Mouse (Mus musculus) MEL (cell line): ENCODE data around the gene Vax1. TPM values are rescaled to one million over a fixed set of nuclear protein-coding genes. Genes with fewer than 3 reads are reported as not detected.

Source experiments
- DNase-seq: peaks from one replicate; pipeline ENCODE4 v3.0.0; 2011; ENCODE audit warnings: low read depth, low spot score
- H3K27ac ChIP-seq: 2 replicates; pipeline ENCODE4 v1.5.1; 2012; ENCODE audit warnings: low read depth, mild to moderate bottlenecking, control low read depth, low read length, moderate library complexity; ENCODE audit not compliant: control insufficient read depth
- H3K27me3 ChIP-seq, 2 experiments: fragments of 150-350 bp in 1 of 2; sonication (generic) in 1 of 2; 2 replicates each; pipeline ENCODE4 v1.6.1; 2012; ENCODE audit warnings: low read length in 2 of 2, mild to moderate bottlenecking in 2 of 2, improper control_type of control experiment in 1 of 2, moderate library complexity in 1 of 2; ENCODE audit not compliant: insufficient read depth in 2 of 2, control insufficient read depth in 1 of 2
- H3K36me3 ChIP-seq, 2 experiments: 2 replicates each; pipeline ENCODE4 v1.6.1; 2012 to 2014; ENCODE audit warnings: low read length in 2 of 2, improper control_type of control experiment in 1 of 2, inconsistent platforms in 1 of 2, mild to moderate bottlenecking in 1 of 2; ENCODE audit not compliant: insufficient read depth in 2 of 2, control insufficient read depth in 1 of 2
- H3K4me1 ChIP-seq, 2 experiments: fragments of 150-350 bp in 1 of 2; sonication (generic) in 1 of 2; 2 replicates each; pipeline ENCODE4 v1.6.1; 2012; ENCODE audit warnings: low read length in 2 of 2, improper control_type of control experiment in 1 of 2, mild to moderate bottlenecking in 1 of 2; ENCODE audit not compliant: insufficient read depth in 2 of 2, control insufficient read depth in 1 of 2
- H3K4me3 ChIP-seq, 2 experiments: fragments of 150-350 bp in 1 of 2; sonication (generic) in 1 of 2; 2 replicates each; pipeline ENCODE4 v1.5.1; 2012; ENCODE audit warnings: low read depth in 2 of 2, low read length in 2 of 2, mild to moderate bottlenecking in 2 of 2, moderate library complexity in 2 of 2, control low read depth in 1 of 2, improper control_type of control experiment in 1 of 2; ENCODE audit not compliant: control insufficient read depth in 1 of 2, insufficient read depth in 1 of 2
- H3K79me2 ChIP-seq: 2 replicates; pipeline ENCODE4 v1.6.1; 2012; ENCODE audit warnings: mild to moderate bottlenecking, low read length, moderate library complexity; ENCODE audit not compliant: control insufficient read depth, poor library complexity, insufficient read depth
- H3K9ac ChIP-seq: 2 replicates; pipeline ENCODE4 v1.6.1; 2012; ENCODE audit warnings: low read depth, mild to moderate bottlenecking, control low read depth, low read length, moderate library complexity; ENCODE audit not compliant: control insufficient read depth, poor library complexity, severe bottlenecking
- H3K9me3 ChIP-seq: fragments of 150-350 bp; sonication (generic); replicated peaks from 2 replicates; pipeline ENCODE4 v1.6.1; 2012; ENCODE audit warnings: mild to moderate bottlenecking, low read length, improper control_type of control experiment, moderate library complexity; ENCODE audit not compliant: insufficient read depth
- CHD1 ChIP-seq: IDR thresholded peaks from 2 replicates; pipeline ENCODE4 v1.6.1; 2012; ENCODE audit warnings: low read depth, mild to moderate bottlenecking, inconsistent platforms, low read length, improper control_type of control experiment
- CTCF ChIP-seq, 3 experiments: IDR thresholded peaks in 2 of 3; conservative IDR thresholded peaks in 1 of 3; 2 replicates each; pipeline ENCODE4 v1.5.1; 2011 to 2012; ENCODE audit warnings: low read length in 3 of 3, low read depth in 2 of 3, mild to moderate bottlenecking in 2 of 3, improper control_type of control experiment in 1 of 3, inconsistent platforms in 1 of 3, mixed read lengths in 1 of 3, moderate library complexity in 1 of 3; ENCODE audit not compliant: control insufficient read depth in 1 of 3, insufficient read depth in 1 of 3, poor library complexity in 1 of 3, severe bottlenecking in 1 of 3
- E2F4 ChIP-seq: IDR thresholded peaks from 2 replicates; pipeline ENCODE4 v1.6.1; 2011; ENCODE audit warnings: low read depth, low read length, improper control_type of control experiment, borderline replicate concordance
- EP300 ChIP-seq, 2 experiments: IDR thresholded peaks; 2 replicates each; pipeline ENCODE4 v1.6.1; 2011; ENCODE audit warnings: improper control_type of control experiment in 2 of 2, low read length in 2 of 2, low read depth in 1 of 2, mild to moderate bottlenecking in 1 of 2
- ETS1 ChIP-seq: IDR thresholded peaks from 2 replicates; pipeline ENCODE4 v1.6.1; 2012; ENCODE audit warnings: low read depth, mild to moderate bottlenecking, inconsistent platforms, low read length, improper control_type of control experiment, moderate library complexity
- JUND ChIP-seq: IDR thresholded peaks from 2 replicates; pipeline ENCODE4 v1.6.1; 2011; ENCODE audit warnings: low read depth, mild to moderate bottlenecking, improper control_type of control experiment, low read length
- KAT2A ChIP-seq: conservative IDR thresholded peaks from 2 replicates; pipeline ENCODE4 v1.6.1; 2012; ENCODE audit warnings: low read depth, low read length, improper control_type of control experiment, inconsistent platforms
- MAZ ChIP-seq: IDR thresholded peaks from 2 replicates; pipeline ENCODE4 v1.6.1; 2012; ENCODE audit warnings: low read depth, mild to moderate bottlenecking, inconsistent platforms, low read length, improper control_type of control experiment
- MYB ChIP-seq: IDR thresholded peaks from 2 replicates; pipeline ENCODE4 v1.6.1; 2011; ENCODE audit warnings: mild to moderate bottlenecking, low read depth, low read length, improper control_type of control experiment
- MYC ChIP-seq: IDR thresholded peaks from 2 replicates; pipeline ENCODE4 v1.6.1; 2011; ENCODE audit warnings: low read depth, mild to moderate bottlenecking, low read length, improper control_type of control experiment, moderate library complexity
- NELFE ChIP-seq: IDR thresholded peaks from 2 replicates; pipeline ENCODE4 v1.6.1; 2011; ENCODE audit warnings: low read depth, low read length, improper control_type of control experiment
- NRF1 ChIP-seq: IDR thresholded peaks from 2 replicates; pipeline ENCODE4 v1.6.1; 2014; ENCODE audit warnings: low read depth, mild to moderate bottlenecking, inconsistent platforms, low read length, improper control_type of control experiment, moderate library complexity; ENCODE audit not compliant: poor library complexity, insufficient read depth, severe bottlenecking
- RAD21 ChIP-seq: IDR thresholded peaks from 2 replicates; pipeline ENCODE4 v1.6.1; 2011; ENCODE audit warnings: mild to moderate bottlenecking, low read depth, low read length, improper control_type of control experiment
- SIN3A ChIP-seq: IDR thresholded peaks from 2 replicates; pipeline ENCODE4 v1.6.1; 2012; ENCODE audit warnings: low read length, improper control_type of control experiment, inconsistent platforms
- SMC3 ChIP-seq: IDR thresholded peaks from 2 replicates; pipeline ENCODE4 v1.6.1; 2011; ENCODE audit warnings: low read depth, low read length, improper control_type of control experiment
- TAL1 ChIP-seq: IDR thresholded peaks from 2 replicates; pipeline ENCODE4 v1.6.1; 2012; ENCODE audit warnings: mild to moderate bottlenecking, inconsistent platforms, low read length, moderate library complexity, mixed read lengths
- TBP ChIP-seq: IDR thresholded peaks from 2 replicates; pipeline ENCODE4 v1.8.0; 2011; ENCODE audit warnings: low read depth, low read length, improper control_type of control experiment
- UBTF ChIP-seq: IDR thresholded peaks from 2 replicates; pipeline ENCODE4 v1.6.1; 2012; ENCODE audit warnings: low read depth, mild to moderate bottlenecking, inconsistent platforms, low read length, improper control_type of control experiment, moderate library complexity, borderline replicate concordance; ENCODE audit not compliant: insufficient read depth
- USF2 ChIP-seq, 2 experiments: IDR thresholded peaks; 2 replicates each; pipeline ENCODE4 v1.6.1; 2011 to 2012; ENCODE audit warnings: improper control_type of control experiment in 2 of 2, low read length in 2 of 2, borderline replicate concordance in 1 of 2, inconsistent platforms in 1 of 2, low read depth in 1 of 2, mild to moderate bottlenecking in 1 of 2; ENCODE audit not compliant: insufficient read depth in 1 of 2
- ZKSCAN1 ChIP-seq: IDR thresholded peaks from 2 replicates; pipeline ENCODE4 v1.6.1; 2012; ENCODE audit warnings: low read depth, mild to moderate bottlenecking, inconsistent platforms, low read length, improper control_type of control experiment, moderate library complexity
- ZMIZ1 ChIP-seq: IDR thresholded peaks from 2 replicates; pipeline ENCODE4 v1.6.1; 2012; ENCODE audit warnings: low read depth, mild to moderate bottlenecking, inconsistent platforms, low read length, improper control_type of control experiment, moderate library complexity
- ZNF384 ChIP-seq: IDR thresholded peaks from 2 replicates; pipeline ENCODE4 v1.6.1; 2012; ENCODE audit warnings: low read depth, mild to moderate bottlenecking, inconsistent platforms, low read length, improper control_type of control experiment
- polyA plus RNA-seq, 2 experiments: library from polyadenylated mRNA; stranded (reverse) in 1 of 2; unstranded in 1 of 2; fragments of >175 nt in 1 of 2; fragments of >200 nt in 1 of 2; gene quantifications; 2 replicates each; pipeline versions ENCODE4 v1.2.1 to v1.2.4; 2012; ENCODE audit warnings: low replicate concordance in 2 of 2, low read depth in 1 of 2; ENCODE audit not compliant: insufficient read length in 2 of 2, insufficient read depth in 1 of 2, missing spikeins in 1 of 2
- total RNA-seq: library from RNA; depleted of rRNA; stranded (reverse); fragments of 300-350 nt; gene quantifications from 2 replicates; pipeline ENCODE4 v1.2.3, GENCODE M21; 2012

Gene Vax1
- total and polyA plus RNA-seq, 3 experiments: not detected

GRCm38 (mm10) chr19:59172781-59173180 is 2.9 kb upstream of the Vax1 start:
- no peaks in the 10 kb centered on the region for H3K27me3 ChIP-seq
- no peak for DNase-seq
- TF ChIP-seq NRF1 (no peak), ZKSCAN1 (no peak), USF2 (IDR thresholded peaks at IDR 0.05; ENCODE audit: borderline replicate concordance in 1 of 2, insufficient read depth in 1 of 2, low read depth in 1 of 2, low read length in 2 of 2) (no peak), MAZ (no peak), MYC (no peak), TBP (no peak), UBTF (no peak)

GRCm38 (mm10) chr19:59171871-59172245 is 2.0 kb upstream of the Vax1 start:
- Histone ChIP-seq H3K9me3 (no peaks in the 10 kb centered on the region), H3K4me1 (no peaks in the 10 kb centered on the region), H3K27me3 (no peaks in the 10 kb centered on the region), H3K27ac (no peak overlapping the region), H3K4me3 (no peak overlapping the region), H3K79me2 (no peaks in the 10 kb centered on the region), H3K36me3 (no peaks in the 10 kb centered on the region), H3K9ac (no peak overlapping the region)
- no peak for TF ChIP-seq MYC
- DNase-seq: no peak

More at GRCm38 (mm10) chr19:59172781-59173180, 2.9 kb upstream of the Vax1 start:
- Histone ChIP-seq H3K4me3 (no peak overlapping the region), H3K9me3 (no peaks in the 10 kb centered on the region), H3K9ac (no peak overlapping the region), H3K4me1 (no peaks in the 10 kb centered on the region), H3K36me3 (no peaks in the 10 kb centered on the region), H3K79me2 (no peaks in the 10 kb centered on the region), H3K27ac (no peak overlapping the region)

GRCm38 (mm10) chr19:59171151-59171870 is 1.5 kb upstream of the Vax1 start:
- Histone ChIP-seq H3K4me3 (no peak overlapping the region), H3K27ac (no peak overlapping the region), H3K27me3 (no peaks in the 10 kb centered on the region), H3K9me3 (no peaks in the 10 kb centered on the region), H3K79me2 (no peaks in the 10 kb centered on the region), H3K4me1 (no peaks in the 10 kb centered on the region)
- DNase-seq: no peak
- TF ChIP-seq CHD1 (no peak), ZMIZ1 (no peak), UBTF (no peak), EP300 (IDR thresholded peaks at IDR 0.05; ENCODE audit: low read depth in 1 of 2, low read length in 2 of 2) (no peak), ZNF384 (no peak), ETS1 (no peak), NELFE (no peak), ZKSCAN1 (no peak), SIN3A (no peak), TAL1 (no peak), MAZ (no peak), JUND (no peak), E2F4 (no peak), MYB (no peak), MYC (no peak), KAT2A (no peak), CTCF (IDR thresholded peaks at IDR 0.05 in 2 of 3, conservative IDR thresholded peaks at IDR 0.05 in 1 of 3; ENCODE audit: control insufficient read depth in 1 of 3, insufficient read depth in 1 of 3, low read depth in 2 of 3, low read length in 3 of 3, poor library complexity in 1 of 3, severe bottlenecking in 1 of 3) (no peak), SMC3 (no peak), RAD21 (no peak)
- TF ChIP-seq, all 39 proteins: peak for 0
- H3K9ac ChIP-seq: no peak overlapping the region
- no peaks in the 10 kb centered on the region for H3K36me3 ChIP-seq
